Mouse (Mus musculus): ENCODE results near the gene Fxyd7. TPM values are rescaled to one million over a fixed set of nuclear protein-coding genes. Genes with fewer than 3 reads are reported as not detected.

The Fxyd7 gene
- total RNA-seq (2022): 100 to 1,000 TPM; 162 to 173 (median 169) TPM

DNA sequence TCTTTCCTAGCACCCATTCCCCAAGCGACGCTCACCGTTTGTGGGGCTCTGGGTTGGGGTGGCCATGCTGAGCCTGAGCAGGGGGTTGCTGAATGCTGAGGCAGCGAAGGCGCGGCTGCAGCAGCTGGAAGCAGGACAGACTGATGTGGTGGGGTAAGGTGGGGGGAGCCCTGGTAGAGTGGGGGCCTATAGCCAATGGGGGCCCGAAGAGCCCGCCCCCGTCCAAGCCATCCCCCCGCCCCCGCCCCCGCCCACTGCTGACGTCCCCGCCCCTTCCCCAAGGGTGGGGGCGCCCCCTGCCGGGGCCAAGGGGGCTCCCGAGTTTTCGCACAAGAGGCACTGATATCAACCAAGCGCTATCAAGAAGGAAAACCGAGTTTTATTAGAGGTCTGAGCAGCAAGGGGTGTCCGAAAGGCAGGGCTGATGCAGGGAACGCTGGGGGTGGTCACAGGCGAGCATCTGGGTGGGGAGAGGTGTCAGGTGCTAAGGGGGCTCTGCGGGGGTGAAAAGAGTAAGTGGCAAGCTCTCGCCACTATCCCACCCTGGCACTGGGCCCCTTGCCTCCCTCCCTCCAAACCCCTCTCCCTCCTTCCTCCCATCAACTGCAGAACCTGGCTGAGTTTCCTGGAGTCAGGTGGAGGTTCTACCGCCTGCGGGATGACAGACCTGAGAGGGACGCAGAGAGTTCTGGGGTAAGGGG, at the start of gene Fxyd7:
Gene Fxyd7 (minus strand): TSS at position 147 of the 701 bp plus-strand sequence.
- peak in 1 of 2 experiments; percentile 26 for DNase-seq (ENCODE audit: low spot score in 2 of 2)

GRCm38 (mm10) chr7:31100786-31101185, 49.5 kb upstream of the Fxyd7 start:
- DNase-seq (ENCODE audit: low spot score in 2 of 2): no peak

DNA sequence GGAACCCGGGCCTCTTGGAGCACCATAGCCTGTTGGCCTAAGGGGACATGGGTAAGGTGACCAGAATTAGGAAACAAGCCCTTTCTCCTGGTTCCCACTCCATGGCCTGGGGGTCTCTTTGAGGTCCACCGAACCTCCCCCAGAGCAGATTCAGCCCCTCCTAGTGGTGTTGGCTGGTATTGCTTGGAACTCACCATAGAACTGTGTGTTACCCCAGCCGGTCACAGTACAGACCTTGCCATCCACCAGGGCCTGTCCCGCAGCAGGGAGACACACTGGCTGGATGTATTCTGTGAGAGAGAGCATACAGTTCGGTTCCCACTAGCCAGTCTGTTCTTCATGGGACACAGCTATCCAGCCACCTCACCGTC, 48.3 kb upstream of the Fxyd7 start:
- no peak for DNase-seq (ENCODE audit: low spot score in 2 of 2)

DNA sequence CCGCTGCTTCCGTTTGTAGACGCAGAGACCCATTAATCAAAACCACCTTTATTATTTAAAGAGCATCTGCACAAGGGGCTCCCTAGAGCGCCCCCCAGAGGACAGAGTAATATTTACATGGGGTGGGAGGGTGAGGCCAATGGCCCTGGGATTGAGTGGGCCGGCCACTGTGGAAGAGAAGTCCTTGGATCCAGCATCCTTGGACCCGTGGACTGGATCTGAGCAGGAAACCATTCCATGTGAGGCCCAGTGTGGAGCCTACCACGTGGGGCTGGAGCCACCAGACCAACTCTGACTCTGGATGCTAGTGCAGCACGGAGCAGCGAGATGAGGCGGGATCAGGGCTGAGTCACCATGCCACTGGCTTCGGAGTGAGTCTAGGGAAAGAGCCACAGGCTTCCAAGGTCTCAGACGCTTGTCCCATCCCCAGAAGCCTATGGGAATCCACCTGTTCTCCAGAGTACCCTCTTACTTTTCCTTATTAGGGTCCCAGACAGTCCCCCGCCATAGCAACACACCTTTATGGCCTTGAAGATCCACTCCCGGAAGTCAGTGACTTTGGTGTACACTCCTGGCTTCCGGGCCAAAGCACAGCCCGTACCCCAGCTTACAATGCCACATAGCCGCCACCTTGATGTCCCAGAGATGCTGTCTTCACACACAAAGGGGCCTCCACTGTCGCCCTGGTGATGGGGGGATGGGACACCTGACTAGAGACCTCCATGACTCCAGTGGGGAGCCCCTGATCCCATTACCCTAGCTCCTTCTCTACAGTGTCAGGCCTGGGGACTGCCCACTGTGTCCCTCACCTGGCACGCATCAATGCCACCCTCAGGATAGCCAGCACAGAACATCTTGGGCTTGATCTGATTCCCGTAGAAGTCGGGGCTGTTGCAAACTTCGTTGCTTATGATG, 47.7 kb upstream of the Fxyd7 start:
- DNase-seq (ENCODE audit: low spot score in 2 of 2): no peak

GRCm38 (mm10) chr7:31097583-31098248, 46.4 kb upstream of the Fxyd7 start:
- DNase-seq (ENCODE audit: low spot score in 2 of 2): peak; percentile 78 to 79

GRCm38 (mm10) chr7:31096892-31097564, 45.8 kb upstream of the Fxyd7 start:
- no peak for DNase-seq (ENCODE audit: low spot score in 2 of 2)

- no peak for DNase-seq (ENCODE audit: low spot score in 2 of 2)
These were observed 43.7 kb upstream of the Fxyd7 start for GRCm38 (mm10) chr7:31094774-31095501.

- no peak for DNase-seq (ENCODE audit: low spot score in 2 of 2)
These were observed 38.5 kb upstream of the Fxyd7 start for GRCm38 (mm10) chr7:31089721-31090120.

DNA sequence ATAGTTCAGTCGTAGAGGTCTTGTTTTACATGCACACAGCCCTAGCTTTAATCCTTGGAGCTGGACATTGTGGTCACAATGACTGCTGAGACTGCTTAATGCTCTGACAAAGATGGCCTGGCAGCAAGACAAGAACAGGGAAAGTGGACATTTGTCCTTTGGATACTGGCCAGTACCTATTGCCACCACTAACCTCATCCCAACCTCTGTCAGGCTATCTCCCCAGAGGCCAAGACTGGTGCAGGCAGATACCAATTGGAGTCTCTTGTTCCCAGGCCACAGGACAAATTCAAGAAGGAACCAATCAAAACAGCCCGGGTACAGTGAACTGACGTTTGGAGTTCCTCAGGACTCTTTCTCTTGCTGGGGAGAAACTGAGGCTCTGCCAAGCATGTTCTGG, 36.9 kb upstream of the Fxyd7 start:
- no peak for DNase-seq (ENCODE audit: low spot score in 2 of 2)

GRCm38 (mm10) chr7:31087262-31087661, 36.0 kb upstream of the Fxyd7 start:
- no peak for DNase-seq (ENCODE audit: low spot score in 2 of 2)

DNA sequence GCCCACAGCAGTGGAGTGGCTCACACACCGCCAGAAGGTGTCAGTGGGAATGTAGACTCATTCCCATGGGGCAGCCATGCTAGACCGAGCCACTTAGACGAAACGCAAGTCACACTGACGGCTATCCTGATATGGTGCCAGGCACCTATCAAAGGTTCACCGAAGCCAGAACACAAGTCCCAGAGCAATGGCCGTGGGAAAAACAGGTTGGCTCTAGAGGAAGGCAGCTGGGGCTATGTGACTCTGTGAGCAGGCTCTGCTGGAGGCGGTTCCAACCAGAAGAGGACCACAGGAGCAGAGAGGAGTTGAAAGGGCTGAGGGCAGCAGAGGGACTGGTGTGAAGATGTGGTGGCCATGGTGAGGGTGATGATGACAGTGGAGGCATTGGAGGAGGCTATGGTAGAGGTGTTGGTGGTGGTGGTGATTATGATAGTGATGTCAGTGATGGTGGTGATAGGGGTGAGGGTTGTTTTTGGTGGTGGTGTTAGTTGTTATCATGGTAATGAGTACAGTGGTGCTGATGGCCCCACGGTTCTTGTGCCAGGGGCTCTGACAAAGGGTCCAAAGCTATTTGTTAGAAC, 35.0 kb upstream of the Fxyd7 start:
- no peak for DNase-seq (ENCODE audit: low spot score in 2 of 2)

DNA sequence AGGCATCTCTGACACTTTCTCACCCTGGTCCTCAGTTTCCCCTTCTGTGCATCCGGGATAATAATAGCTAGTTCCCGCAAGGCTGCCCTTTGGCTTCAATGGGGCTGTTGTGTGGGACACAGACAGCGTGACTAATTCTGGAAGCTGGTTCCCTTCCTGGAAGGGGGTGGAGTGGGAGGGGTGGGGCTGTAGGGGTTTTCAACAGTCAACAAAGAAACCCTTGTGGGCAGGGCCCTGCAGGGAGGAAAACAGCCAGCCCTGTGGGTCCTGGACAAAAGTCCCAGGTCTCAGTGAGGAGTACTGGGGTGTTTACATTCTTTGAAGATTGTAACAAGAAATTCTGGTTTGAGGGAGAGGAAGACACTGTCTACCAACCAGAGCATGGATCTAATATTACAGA, 33.9 kb upstream of the Fxyd7 start:
- peak in 1 of 2 experiments; percentile 58 for DNase-seq (ENCODE audit: low spot score in 2 of 2)

- DNase-seq (ENCODE audit: low spot score in 2 of 2): no peak
These were observed 32.9 kb upstream of the Fxyd7 start for GRCm38 (mm10) chr7:31084140-31084539.

DNA sequence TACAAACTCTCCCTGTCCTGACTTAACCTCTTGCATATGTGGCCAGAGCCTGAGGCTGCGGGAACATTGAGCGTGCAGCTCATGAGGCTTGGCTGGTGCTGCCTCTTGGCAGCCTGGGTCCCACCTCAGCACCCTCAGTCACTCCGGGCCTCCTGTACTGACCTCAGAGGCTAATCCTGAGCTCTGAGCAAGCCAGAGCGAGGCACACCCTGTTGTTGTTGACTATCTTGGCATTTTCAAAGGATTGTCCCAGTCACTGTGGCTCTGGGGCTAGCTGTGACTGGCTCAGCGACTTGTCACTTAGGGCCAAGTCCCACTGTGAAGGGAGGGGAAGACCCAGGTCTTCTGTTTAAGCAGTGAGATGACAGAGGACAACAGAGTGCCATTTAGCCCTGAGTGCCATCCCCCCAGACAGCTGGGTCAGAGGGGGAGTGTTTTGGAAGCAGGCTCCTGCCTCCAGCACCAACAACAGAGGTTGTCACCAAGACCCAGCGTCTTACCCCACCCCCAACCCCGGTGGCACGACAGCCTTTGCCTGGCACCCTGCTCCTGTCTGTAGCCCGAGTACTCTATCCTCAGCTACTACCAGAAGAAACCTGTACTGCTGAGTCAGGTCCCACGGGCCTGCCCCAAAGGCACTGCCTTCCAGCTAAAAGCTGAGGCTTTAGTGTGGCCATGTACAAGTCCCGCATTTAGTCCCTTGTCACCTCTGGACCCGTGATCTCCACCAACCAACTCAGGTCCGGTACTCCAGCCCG, 31.7 kb upstream of the Fxyd7 start:
- peak in 1 of 2 experiments; percentile 66 for DNase-seq (ENCODE audit: low spot score in 2 of 2)

DNA sequence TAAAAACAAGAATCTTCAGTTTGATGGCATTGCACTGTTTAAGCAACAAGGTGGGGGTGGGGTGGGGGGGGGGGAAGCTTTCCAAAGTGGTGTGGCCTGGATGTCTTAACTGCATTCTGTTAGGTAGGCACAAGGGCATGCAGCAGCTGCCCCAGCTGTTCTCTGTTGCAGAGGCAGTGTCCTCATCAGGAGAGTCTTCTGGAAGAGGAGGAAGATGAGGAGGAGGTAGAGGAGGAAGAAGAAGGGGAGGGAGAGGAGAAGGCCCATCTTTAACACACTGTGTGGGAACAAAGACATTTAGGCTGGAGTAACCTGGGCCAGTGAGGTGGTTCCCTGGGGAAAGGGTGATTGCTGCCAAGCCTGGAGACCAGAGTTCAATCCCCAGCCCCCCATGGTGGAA, 30.8 kb upstream of the Fxyd7 start:
- DNase-seq (ENCODE audit: low spot score in 2 of 2): no peak

DNA sequence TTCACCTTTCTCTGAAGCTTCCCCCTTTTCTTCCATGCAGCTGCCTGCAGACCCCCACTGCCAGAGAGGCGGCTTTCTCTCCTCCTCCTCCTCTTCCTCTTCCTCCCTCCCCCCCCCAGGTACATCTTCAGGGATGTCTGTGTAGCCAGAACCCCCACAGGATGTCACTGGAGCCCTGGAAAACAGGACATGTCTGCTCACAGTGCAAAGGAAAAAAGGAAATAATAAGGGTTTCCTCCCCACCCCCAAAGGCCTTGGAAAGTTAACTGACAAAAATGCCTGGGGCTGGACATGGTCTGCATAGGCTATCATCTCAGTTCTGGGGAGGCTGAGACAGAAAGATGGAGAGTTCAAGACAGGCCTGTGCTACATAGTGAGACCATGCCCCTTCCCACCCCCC, 29.8 kb upstream of the Fxyd7 start:
- DNase-seq (ENCODE audit: low spot score in 2 of 2): no peak

DNA sequence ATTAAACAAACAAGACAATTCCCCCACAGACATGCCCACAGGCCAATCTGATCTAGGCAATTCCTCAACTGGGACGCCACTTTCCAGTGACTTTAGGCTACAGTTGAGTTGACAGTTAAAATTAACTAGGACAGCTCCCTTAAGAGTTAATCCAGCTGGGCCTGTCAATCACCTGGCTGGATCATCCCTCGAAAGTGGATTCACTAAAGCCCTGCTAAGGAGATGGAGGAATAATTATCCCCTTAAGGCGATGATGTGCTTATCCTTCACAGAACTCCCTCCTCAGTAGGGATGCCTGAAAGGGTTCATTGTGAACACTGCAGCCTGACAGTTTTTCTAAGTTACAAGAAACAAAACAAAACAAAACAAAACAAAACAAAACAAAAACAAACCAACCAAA, 29.3 kb upstream of the Fxyd7 start:
- no peak for DNase-seq (ENCODE audit: low spot score in 2 of 2)

DNA sequence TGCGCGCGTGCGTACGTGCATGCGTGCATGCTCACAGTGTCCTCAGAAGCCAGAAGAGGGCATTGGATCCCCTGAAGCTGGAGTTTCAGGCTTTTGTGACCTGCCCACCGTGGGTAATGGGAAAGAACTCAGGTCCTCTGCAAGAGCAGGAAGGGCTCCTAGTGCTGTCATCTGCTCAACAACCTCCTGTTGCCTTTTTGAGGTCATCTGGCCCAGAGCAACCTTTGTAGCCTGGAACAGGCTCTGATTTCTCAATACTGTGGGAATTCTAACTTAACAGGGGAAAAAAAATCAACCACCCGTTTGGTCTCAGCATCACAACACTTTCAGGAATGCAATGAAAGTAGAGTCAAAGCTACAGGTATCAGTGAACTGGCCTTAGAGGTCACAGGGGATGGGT, 28.4 kb upstream of the Fxyd7 start:
- DNase-seq (ENCODE audit: low spot score in 2 of 2): no peak

- DNase-seq (ENCODE audit: low spot score in 2 of 2): no peak
These were observed 26.7 kb upstream of the Fxyd7 start for GRCm38 (mm10) chr7:31077885-31078445.
